Mouse (Mus musculus) frontal cortex, postnatal 14 days (tissue): ENCODE measurements around the gene Abcc5.

Source experiments
- DNase-seq, 2 experiments: peaks; one replicate each; pipeline ENCODE4 v3.0.0; 2022; ENCODE audit warnings: low spot score in 2 of 2

Gene Abcc5

DNA sequence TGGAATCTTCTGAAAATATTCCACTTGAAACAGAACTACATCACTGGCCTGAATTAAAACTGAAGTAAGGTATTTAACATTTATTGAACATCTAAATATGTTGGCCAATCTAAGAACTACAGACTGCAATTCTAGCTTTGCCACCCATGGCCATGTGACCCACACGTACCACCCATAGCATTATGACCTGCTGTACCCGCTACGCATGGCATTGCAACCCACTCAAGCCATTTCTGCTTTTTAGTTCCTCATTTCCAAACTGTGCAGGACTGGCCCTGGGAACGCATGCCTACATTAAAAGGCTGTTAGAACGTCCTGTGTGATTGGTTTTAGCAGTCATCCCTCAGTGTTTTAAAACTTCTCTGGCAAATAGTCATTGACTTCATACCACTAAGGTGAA lies 68.4 kb downstream of the Abcc5 start:
- no peak for DNase-seq

DNA sequence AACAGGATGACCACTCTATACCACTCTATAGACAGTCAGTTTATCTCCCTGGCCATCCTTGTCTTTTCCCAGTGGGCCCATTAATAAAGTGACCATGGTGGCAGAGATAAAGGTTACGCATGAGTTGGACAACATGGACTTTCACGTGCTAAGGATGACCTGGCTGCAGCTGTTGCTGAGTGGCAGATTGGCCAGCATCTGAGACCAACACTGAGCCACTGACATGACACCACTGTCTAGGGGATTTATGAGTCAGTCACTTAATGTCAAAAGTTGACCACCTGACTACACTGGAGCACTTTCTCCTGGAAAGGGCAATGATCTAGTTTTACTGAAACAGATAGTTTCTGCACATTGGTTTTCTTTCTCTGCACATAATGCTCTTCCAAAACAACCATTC lies 71.4 kb downstream of the Abcc5 start:
- DNase-seq: no peak

DNA sequence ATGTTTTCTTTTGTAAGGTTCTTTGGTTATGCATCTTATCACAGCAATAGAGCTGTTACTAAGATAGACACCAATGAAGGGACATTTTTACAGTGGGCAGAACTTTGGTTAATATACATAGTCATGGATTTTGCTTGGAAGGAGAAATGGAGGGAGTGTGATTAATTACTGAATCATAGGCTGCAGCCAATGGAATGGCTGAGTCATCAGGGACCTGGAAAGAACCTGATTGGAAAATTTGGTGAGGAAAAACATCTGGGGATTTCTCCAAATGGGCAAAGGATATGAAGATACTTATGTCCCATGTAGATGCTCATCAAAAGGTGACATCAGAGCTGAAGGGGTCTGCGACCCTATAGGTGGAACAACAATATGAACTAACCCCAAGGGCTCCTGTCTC lies 72.2 kb downstream of the Abcc5 start:
- DNase-seq: no peak

DNA sequence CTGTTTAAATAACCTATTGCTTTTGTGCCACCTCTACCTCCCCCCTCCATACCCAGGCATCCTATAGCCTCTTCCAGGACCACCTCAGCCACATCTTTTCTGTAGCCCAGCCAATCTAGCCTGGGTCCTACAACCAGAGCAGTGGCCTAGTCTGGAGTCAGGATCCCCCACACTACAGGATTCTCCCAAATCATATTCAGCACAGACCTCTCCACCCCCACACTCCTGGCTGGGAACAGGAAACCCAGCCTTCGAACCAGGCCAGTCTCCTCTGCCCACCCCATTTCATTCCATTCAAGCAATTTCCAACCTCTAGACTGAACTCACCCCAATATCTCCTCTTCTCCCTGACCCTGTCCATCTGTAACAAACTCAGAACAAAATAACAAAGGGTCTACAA lies 80.7 kb downstream of the Abcc5 start:
- DNase-seq: no peak

DNA sequence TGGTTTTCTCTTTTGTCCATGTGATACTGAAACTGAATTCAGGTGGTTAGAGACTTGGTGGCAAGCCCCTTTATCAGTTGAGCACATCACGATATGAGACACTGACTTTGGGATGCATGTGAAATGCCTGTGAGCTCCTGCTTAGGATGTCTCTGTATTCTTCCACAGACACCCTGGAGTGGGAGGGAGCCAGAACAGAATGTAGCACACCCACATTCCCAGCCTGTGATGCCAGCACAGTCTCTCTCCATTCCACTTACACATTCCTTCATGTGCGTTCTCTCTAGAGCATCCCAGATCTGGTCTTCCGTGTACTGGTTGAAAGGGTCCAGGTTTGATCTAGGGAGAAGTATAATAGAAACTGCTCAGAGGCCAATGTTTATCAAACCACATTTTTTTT lies 87.6 kb downstream of the Abcc5 start:
- peak; percentile 17 to 37 for DNase-seq

DNA sequence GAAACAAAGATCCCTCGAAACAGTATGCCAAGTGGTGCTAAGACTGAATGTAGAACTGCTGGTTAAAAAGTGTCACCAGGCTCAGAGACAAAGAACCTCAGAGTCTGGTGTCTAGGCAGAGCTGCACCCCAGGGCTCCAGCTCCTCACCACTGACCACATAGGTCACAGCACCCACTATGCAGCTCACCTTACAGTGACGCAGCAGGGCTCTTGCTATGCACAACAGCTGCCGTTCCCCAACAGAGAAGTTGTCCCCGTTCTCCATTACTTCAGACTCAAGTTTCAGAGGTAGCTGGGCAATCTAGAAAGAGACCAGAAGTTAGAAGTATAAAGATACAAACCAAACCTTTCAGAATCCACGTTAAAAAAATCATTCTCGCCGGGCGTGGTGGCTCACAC lies 91.3 kb downstream of the Abcc5 start:
- no peak for DNase-seq

DNA sequence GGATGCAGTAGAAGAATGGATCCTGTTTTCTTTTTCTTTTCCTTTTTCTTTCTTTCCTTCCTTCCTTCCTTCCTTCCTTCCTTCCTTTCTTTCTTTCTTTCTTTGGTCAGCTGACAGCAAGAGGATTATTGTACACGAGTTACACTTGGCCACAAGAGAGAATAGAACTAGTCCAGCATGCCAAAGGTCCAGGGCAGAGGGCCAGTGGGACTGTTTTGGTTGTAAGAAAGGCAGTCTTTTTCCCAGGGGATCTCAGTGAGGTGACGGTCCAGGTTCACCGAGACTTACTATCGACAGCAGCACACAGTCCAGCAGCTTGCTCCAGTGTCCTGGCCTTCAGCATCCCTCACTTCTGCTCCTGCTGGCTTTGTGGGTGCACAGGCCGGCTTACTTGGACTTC lies 97.9 kb downstream of the Abcc5 start:
- DNase-seq: no peak

DNA sequence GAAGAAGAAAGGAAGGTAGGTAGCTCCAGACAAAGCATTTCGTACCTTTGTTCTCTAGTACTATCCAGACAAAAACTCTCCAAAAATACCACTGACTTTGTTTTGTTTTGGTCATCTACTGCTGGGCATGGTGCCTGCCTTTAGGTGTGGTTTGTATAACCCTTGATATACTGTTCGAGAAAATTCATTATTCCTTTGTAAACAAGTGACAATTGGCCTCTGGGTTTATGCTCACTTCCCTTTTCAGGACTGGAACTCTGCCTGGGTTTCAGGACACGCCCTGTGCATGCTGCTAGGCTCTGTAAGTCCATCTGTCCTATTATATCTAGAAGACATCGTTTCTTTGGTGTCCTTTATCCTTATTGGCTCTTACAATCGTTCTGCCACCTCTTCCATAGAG lies 100.9 kb downstream of the Abcc5 start, which contains the start of gene Cyp2ab1:
TSS of gene Cyp2ab1 (minus strand) at position 119 of the 400 bp plus-strand sequence.
- no peak for DNase-seq

DNA sequence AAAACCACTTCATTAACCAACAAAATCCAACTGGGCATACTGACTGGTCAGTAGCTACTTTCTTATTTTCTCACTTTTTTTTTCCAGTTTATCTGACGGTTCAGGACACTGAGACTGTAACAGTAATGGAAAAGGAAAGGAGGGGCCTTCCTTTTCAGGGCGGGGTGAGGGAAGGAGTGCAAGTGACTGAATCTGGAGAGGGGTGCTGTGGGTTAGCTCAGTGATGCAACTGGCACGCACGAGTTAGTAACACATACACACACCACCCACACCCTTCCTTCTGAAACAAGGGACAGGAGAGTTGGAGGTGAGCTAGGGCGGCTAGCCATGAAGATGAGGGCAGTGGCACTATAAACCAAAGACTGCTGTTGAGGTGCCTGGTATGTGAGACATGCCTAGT lies 102.3 kb downstream of the Abcc5 start:
- DNase-seq: no peak

DNA sequence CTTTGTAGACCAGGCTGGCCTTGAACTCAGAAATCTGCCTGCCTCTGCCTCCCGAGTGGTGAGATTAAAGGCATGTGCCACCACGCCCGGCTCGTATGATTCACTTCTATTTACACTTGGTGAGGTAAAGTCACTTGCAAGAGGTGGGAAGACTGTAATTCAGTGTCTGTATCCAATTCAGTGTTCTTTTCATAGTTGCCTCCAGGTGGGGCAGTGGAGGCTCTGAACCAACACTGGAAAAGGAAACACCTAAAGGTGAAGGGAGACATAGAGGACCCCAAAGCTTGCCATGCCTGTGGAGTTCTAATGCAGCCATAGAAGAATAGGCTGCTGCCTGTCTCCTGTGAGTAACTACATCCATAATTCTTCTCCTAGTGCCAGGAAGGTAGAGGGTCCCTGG lies 103.9 kb downstream of the Abcc5 start:
- DNase-seq: no peak

DNA sequence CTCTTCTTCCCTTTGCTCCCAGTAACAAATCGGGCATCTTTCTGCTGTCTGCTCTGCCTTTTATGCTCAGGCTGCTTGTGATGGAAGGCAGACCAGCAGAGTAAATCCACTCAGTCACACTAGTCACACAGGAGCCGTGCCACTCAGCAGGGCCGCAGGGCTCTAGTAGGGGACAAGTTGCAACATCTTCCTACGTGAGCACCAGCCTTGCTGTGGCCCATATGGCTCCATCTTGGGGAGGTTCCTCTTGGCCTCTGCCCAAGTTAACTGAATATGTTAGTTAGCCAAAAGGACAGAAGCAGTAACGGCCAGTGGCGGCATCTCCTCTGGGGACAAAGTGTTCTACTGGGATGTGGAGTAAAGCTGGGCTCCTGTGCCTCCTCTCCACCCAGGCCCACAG lies 109.4 kb downstream of the Abcc5 start:
- DNase-seq: no peak

DNA sequence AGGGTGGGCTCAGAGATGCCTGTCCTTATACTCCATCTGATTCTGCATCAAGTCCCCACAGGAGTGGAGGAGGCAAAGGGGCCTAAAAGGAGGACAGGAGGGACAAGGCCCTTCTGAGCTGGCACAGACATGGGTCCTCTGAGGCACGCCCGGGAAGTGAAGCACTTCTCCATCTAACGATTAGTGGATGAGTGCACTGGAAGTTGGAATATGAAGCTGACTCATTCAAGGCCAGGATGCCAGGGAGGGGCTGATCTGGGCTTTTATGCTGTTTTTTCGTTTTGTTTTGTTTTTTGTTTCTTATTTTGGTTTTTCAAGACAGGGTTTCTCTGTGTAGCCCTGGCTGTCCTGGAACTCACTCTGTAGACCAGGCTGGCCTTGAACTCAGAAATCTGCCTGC lies 110.9 kb downstream of the Abcc5 start:
- no peak for DNase-seq

DNA sequence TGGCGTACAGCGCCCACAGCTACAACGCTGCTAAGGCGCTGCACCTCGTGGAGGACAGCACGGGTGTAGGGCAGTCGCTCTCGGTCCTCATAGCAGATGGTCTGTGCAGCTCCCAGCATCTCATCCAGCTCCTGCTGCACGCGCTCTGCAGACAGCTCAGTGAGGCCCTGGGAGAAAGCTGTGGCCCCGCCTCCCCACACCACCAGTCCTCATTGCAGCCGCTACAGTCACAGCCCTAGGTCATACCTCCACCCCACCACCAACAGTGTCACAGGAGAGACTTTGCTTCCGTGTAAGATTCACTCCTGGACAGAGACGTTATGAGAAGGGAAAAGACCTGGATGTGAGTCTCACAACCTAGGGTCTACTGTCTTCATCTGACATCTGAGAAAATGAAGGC lies 113.9 kb downstream of the Abcc5 start:
- no peak for DNase-seq

DNA sequence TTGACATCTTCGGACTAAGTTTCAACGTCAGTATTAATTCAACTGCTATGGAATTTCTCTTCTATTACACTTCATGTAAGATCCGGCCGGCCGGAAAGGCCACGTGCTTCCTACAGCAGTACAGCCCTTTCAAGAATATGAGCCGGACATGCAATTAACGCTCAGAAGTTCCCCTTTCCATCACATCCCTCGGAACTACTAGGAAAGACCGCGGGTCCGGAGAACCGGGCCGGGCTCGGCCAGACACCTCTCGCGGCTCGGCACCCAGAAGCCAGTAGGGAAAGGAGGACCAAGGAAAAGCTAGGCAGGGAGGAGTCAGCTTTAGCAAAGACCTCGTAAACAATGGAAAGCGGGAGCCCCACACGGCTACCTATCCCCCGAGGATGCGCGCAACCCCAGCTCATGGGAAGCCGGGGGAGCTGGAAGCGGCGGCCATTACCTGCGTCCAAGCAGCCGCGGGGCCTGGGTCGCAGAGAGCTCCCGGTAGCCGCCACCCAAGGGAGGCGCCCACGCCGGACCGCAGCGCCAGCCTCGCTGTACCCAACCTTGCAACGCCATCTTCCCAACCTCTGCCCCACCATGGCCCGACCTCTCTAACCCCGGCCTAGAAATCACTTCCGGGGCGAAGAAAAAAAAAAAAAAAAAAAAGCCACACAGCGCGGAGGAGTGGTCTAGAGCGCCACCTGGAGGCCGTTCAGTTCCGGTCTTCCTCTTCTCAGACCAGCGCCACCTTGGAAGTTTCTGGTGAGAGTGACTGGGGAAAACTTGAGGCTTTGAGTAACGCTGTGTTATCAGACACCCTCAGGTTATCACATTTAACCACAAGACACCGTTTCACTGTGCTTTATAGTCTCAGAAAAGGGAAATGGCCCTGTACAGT lies 124.2 kb downstream of the Abcc5 start, which contains the start of gene Parl:
TSS of gene Parl (minus strand) at position 618 of the 880 bp plus-strand sequence.
- DNase-seq: peak; percentile 43 to 68

DNA sequence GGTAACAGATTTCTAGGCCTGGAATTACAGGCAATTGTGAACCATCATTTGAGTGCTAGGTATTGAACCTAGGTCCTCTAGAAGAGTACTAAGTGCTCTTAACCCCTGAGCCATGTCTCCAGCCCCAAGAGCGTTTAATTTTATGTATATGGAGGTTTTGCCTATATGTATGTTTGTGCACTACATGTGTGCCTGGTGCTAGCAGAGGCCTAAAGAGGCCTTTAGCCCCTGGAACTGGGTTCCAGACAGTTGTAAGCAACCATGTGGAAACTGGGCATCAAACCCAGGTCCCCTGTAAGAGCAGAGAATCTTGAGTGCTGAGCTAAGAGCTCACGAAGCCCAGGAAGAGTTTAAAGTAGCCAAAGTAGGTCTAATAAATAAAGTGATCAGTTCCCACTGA lies 126.1 kb downstream of the Abcc5 start:
- DNase-seq: no peak
